Mouse (Mus musculus): ENCODE results near the gene Tmem274.

DNA sequence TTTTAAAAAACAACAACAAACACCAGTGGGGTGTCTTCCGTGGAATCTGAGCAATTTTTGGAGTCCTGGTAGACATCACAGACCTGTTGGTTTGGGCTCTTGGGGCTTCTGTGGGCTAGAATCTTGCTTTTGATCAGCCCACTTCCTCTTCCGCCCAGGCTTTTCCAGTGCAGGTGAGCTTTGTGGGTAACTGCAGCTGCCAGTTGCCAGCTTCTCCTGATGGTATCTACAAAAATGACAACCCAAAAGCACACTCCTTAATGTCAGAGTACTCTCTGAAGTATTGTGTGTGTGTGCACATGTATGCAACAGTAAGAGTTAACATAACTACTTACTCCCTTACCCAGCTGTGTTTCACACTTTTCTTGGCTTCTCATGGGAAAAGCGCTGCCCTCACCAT lies 7.6 kb upstream of the Tmem274 start:
- TF ChIP-seq CTCF (IDR thresholded peaks at IDR 0.05; ENCODE audit: low read depth) (no peak), EP300 (IDR thresholded peaks at IDR 0.05; ENCODE audit: low read depth) (no peak)
